Mouse (Mus musculus) gastrocnemius, postnatal 10 days (tissue): ENCODE results near the gene Fgf3. TPM values are rescaled to one million over a fixed set of nuclear protein-coding genes. Genes with fewer than 3 reads are reported as not detected.
"Not testable (repeated sequence)": the region's sequence is repeated elsewhere in the genome, so short reads cannot be mapped to it uniquely, and the experiment has no call there.

Experiments
- DNase-seq: peaks from one replicate; pipeline ENCODE4 v3.0.0; 2021; ENCODE audit warnings: mixed read lengths
- total RNA-seq, 2 experiments: library from RNA; stranded (reverse); gene quantifications; 2 replicates each; pipeline ENCODE4 v1.2.3; 2021

Gene Fgf3
- total RNA-seq, 2 experiments from 2014 or later, result not detected

DNA sequence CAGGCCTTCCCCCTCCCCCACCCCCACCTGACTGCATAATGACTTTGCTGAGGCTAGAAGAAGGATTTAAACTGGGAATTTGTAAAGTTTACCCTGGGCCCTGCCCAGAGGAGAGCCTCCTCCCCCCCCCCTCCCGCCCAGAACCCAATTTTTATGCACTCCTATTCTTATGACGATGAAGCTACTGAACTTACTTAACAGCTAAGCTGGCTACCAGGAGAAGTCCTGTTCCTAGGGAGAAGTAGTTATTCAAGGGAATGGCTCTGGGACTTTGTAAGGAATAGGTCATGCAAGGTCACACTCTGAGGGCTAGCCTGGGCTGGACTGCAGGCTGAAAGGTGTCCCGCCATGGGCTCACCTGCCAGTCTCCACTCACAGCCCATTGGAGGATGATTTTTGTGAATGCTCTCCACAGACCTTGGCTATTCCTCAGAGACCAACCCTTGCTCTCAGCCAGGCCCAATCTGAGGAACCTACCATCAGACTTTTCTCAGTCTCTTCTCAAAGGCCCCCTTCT is 20.0 kb downstream of the Fgf3 start:
- DNase-seq, result no peak

DNA sequence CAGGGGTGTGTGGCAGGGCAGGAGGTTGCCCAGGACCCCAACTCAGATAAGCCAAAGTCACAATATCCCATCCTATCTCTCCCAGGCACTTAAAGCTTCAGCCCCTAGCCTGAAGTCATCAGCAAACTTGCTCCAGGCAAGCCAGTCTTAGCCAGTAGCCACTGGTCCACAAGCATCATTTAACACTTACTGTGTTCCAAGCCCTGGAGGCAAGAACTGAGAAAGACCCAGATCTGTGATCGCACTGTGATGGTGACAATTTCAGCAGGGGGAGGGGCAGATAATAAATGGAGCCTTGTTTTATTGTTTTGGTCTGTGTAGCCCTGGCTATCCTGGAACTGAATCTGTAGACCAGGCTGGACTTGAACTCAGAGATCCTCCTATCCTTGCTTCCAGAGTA is 20.8 kb downstream of the Fgf3 start:
- no peak for DNase-seq

DNA sequence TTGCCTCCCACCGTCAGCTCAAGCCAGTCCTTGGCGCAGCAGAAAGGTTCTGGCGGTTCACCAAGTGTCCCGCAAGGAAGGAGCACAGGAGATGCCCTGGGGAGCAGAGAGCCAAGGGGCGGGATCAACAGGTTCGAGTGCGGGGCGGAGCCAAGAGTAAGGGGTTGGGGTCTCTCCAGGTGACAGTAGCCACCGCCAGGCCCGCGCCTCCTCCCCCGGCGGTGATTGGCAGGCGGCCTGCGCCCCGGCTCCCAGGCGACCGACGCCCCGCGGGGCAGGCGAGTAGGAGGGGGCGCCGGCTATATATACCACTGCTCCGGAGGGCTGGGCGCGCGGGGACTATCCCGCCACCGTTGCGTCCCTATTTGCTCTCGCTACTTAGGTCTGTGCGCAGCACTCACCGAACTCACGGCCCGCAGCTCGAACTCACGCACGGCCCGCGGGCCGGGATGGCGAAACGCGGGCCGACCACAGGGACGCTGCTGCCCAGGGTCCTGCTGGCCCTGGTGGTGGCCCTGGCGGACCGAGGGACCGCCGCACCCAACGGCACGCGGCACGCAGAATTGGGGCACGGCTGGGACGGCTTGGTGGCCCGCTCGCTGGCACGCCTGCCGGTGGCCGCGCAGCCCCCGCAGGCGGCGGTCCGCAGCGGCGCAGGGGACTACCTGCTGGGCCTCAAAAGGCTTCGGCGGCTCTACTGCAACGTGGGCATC is 23.3 kb downstream of the Fgf3 start:
- no peak for DNase-seq

DNA sequence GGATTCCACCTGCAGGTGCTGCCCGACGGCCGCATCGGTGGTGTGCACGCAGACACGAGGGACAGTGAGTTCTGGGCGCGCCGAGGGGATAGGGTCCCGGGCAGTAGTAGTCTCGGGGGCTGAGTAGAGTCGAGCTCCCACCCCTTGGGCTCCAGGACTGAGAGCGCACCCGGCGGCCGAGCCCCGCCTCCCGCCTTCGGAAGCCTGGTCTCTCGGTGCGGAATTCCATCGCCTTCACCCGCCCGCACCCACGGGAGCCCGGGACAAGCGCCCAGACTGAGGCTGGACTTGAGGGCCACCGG is 23.8 kb downstream of the Fgf3 start:
- no peak for DNase-seq

DNA sequence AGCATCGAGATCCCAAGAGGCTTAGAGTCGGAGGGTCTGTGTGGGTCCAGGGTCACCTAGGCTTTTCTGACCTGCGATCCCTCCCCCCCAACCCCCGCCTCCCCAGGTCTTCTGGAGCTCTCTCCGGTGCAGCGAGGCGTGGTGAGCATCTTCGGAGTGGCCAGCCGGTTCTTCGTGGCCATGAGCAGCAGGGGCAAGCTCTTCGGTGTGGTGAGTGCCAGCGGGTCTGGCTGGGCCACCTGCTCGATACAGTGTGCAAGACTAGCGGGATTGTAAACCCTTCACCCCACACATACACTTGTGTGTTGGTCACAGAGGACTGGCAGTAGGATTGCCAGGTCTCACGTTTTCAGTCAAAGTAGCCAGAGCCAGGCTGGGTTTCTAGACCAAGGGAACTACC is 24.2 kb downstream of the Fgf3 start:
- DNase-seq, result no peak

DNA sequence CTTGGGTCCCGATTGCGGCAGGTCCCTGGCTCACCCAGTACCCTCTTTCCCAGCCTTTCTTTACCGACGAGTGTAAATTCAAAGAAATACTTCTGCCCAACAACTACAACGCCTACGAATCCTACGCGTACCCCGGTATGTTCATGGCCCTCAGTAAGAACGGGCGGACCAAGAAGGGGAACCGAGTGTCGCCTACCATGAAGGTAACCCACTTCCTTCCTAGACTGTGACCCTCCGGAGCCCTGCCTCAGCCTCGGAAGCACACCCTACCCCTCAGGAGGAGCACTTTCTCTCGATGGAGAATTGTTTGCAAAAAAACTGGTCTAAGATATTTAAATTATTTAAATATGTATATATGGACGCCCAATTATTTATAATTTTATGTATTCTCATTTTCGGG is 24.8 kb downstream of the Fgf3 start:
- DNase-seq, result no peak

DNA sequence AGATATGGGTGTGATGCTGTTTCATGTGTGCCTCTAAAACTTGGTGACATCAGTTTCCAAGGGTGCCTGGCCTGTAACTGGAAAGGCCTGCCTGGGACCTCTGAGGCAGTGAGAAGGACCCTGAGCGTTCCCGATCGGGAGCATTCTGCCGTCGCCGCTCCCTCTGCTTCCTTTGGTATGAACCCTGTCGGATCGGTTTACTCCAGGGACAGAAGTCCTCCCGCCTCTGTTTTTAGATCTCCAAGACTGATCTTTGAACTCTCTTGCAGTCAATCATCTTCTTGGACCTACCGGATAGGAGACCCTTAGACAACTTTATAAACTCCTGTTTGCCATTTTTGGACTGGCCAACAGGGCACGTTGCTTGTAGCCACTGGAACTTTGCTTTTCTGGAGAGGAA is 25.3 kb downstream of the Fgf3 start:
- DNase-seq, result no peak

DNA sequence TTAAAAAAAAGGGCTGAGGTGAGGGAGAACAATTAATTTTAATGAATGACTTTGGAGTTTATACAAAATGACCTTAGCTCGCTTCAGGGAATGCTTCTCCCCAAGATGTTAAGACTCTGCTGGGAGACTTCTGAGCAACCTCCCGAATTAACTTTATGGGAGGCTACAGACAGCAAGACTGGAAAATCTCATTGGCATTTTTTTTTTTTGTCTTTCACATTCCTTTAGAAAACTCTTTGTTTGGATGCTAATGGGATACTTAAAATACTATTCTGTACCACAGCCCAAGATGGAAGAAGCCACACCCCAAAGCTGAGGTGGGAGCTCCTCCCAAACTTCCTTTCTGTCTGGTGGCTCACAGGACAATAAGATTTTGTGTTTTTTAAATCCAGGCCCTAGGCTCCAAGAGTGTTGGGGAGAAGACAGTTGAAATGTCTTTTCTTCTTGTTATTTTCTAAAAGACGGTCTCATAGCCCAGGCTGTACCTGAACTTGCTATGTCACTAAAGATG is 26.3 kb downstream of the Fgf3 start:
- DNase-seq, result no peak

DNA sequence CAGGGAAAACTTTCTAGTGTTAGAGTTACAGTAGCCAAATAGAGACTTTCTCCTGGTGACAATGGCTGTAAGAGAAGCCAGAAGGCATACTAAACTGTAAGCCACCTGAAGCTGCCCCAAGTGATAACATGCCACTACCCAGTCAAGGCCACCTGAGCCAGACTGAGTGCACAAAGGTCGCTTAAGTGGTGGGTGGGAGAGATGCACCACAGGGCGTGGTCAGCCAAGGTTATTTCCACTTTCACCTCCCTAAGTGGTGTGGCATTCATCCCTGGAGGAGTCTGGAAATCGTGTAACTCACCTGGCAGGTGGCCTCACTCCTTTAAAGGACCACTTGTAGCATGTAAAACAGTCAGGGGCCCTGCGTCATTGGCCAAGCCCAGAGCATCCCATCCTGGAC is 29.3 kb downstream of the Fgf3 start:
- no peak for DNase-seq

DNA sequence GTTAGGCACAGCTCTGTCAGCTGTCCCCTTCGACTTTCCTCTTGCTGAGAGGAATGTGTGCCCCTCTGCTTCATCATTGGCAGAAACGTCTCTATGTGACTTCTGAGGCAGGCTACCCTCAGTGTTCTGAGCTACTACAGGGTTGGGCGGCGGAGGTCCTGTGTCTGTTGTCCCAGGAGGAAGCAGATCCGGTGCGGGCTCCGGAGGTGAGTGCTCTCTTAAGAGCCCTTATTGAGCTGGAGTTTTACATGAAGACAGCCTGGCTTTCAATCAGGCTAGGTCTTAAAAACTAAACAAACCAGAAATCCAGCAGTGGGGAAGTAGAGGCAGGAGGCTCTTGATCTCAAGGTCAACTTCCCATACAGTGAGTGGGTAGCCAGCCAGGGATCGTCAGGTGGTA is 29.7 kb downstream of the Fgf3 start:
- DNase-seq, result no peak

DNA sequence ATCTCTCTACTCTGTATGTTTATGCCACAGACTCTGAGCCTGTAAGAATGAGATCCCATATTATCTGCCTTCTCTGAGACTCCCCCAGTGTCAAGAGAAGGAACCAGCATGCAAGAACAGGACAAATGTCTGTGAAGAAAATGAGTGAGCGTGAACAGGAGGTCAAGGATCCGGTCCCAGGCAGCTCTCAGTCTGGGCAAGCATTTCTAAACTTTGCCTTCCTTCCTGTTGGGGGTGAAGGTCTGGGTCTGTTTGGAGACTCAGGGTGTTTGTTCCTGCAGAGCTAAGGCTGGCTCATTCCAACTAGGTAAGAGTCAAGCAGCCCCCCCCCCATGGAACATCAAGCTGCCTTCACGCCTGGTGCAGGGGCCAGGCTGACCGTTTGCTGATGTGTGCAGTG is 34.5 kb downstream of the Fgf3 start:
- no peak for DNase-seq

DNA sequence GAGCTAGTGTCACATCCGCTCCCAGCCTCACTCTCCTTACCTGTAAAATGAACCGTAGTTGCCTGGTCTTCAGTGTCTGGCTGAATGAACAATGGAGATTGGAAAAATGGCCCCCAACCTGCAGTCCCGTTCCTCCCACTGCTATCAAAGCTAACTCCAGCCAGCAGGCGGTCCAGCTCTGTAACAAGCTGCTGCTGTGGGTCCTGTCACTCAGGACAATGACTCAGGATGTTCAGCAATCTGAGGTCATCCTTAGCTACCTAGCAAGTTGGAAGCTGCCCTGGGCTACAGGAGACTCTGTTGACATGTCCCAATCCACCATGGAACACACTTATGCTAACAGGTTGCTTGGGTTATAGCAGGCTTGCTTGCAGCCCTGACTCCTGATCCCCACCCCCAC is 35.3 kb downstream of the Fgf3 start:
- DNase-seq, result no peak

DNA sequence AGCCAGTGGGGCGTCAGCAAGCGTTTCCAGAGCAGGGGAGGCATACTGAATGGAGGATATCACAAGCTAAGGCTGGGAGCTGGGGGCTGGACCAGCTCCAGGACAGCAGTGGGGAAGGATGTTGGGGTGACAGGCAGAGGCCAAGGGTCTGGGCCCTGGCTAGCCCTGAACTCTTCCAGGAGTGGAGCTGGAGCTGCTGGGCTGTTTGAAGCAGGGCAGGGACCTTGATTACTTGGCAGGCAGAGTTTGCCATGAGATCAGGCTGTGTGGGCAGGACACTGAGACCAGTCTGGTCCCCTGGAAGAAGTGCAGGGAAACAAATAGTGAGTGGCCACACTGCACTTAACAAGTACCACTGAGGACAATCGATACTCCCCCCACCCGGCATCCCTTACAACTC is 36.3 kb downstream of the Fgf3 start:
- DNase-seq, result no peak

DNA sequence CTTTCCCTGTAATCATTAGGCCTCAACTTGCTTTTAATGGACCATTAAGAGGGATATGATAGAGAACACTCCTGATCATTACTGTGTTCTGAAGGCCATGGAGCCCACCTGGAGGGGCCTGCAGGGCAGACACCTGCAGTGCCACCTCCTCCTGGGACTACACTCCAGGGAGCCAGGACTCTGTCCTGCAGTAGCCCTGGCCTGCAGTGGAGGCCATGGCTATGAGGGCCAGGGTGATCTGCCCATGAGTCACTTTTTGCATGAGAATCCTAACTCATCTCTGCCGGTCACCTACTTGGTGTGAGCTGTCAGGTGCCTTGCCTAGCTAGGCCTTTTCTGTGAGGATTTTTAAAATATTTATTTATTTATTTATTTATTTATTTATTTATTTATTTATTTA is 40.5 kb downstream of the Fgf3 start:
- no peak for DNase-seq

DNA sequence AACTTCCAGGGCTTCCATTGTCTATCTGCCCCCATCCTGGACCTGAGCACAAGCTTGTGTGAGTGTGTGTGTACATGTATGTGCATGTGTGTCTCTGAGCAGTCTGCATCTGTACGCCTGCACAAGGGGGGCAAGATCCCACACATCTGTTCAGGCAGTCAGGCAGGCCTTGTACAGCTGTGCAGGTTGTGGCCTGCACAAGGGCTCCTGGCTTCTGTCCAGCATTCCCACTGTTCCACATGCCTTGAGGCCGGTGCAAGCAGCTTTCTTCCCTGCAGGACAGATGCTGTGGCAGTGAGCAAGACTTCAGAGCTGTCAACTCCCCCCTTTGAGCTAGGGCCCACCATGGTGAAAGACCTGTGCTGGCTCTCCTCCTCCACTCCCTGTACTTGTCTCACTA is 45.2 kb downstream of the Fgf3 start:
- DNase-seq, result no peak

DNA sequence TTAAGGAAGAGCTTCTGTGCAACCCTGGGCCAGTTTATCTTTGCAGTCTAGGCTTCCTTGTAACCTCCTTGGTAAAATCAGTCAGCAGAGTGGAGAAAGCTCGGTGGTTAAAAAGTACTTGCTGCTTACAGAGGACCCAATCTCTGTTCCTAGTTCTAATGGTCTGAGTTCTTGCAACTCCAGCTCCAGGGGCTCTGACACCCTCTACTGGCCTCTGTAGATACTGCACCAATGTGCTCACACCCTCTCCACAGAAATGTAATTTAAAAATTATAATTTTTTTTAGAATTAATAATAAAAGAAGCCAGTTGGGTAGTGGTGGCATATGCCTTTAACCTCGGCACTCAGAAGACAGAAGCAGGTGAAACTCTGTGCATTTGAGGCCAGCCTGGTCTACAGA is 49.8 kb downstream of the Fgf3 start:
- no peak for DNase-seq

DNA sequence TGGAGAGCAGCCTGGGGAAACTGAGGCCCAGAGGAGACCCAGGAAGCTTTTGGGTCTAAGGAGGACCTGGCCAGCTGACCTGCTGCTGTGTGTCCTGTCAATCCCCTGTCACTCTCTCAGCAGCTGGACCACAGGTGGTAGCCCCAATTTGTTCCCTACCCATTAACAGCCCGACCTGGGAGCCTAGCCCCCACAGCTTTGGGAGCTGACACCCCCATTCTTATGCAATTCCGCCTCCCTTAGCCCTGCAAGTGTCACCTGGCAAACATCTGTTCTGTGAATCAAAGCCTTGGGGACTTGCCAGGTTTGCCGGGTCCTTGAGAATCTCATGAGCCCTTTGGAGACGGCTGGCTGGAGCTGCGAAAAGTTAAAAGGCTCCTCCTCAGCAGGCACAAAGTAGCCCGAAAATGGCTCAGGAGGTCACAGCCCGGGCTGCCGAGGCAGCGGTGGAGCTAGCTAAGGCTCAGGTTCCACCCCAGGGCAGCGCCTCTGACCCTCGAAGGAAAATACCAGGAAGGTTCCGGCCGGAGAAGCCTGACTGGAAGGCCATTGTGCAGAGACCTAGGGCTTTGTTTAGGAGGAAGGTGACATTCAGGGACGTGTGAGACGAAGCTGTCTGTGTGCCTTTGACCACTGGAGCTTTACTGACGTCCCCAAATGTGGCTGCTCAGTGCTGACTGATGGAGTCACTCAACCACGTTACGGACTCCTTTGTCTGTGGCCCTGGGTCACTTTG is 50.8 kb downstream of the Fgf3 start:
- no peak for DNase-seq

DNA sequence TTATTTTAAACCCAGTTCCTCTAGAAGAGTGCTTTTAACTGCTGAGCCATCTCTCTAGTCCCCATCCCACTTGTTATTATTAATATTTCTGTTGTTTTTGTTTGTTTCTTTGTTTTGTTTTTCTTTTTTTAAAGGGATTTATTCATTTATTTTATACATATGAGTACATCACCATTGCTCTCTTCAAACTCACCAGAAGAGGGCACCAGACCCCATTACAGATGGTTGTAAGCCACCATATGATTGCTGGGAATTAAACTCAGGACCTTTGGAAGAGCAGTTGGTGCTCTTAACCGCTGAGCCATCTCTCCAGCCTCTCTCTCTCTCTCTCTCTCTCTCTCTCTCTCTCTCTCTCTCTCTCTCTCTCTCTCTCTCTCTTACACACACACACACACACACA is 52.8 kb downstream of the Fgf3 start:
- DNase-seq, result not testable (repeated sequence)

DNA sequence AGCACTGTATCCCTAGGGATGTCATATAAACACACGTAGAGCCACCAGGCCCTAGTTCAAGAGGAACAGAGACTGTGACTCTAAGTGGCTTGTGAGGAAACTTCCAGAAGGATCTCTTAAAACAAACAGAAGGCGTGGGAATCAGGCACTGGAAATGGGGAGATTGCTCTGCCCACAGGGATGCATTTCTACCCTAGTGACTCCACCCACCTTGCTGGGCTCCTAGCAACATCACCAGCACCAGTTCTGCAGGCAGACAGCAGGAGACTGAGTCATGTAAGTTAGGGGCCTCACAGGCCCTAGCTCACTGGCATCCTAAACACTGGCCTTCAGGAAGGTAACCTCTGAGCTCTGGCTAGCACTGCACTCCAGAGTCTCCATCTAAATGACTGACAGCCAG is 54.0 kb downstream of the Fgf3 start:
- no peak for DNase-seq

DNA sequence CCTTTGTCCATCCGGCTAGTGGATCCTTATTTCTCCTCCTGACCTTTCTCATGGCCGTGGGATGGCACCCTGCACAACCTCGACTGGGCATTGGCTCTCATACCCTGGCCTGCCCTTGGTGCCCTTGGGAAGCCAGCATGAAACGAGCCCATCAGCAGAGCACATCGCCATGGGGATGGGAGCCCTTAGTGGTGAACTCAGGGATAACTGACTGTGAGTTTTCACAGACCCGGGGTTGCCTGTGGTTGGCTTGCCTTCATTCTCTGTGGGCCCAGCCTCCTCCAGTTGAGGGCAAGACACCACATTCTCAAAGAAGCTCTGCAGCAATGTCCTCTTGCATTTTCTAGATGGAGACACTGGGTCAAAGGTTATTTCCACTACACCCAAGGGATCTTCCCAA is 54.4 kb downstream of the Fgf3 start:
- DNase-seq, result no peak
